Mouse (Mus musculus): ENCODE measurements around the gene Ethe1.
"Not testable (repeated sequence)": the region's sequence is repeated elsewhere in the genome, so short reads cannot be mapped to it uniquely, and the experiment has no call there.

DNA sequence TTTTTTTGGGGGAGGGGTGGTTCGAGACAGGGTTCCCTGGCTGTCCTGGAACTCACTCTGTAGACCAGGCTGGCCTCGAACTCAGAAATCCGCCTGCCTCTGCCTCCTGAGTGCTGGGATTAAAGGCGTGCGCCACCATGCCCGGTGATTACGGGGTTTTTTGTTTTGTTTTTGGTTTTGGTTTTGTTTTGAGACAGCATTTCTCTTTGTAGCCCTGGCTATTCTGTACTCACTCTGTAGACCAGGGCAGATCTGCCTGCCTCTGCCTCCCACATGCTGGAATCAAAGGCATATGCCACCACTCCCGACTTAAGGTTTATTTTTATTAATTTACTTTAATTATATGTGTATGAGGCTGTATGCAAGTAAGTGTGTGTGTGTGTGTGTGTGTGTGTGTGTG lies 31.0 kb downstream of the Ethe1 start:
- TF ChIP-seq POLR2A (IDR thresholded peaks at IDR 0.05; ENCODE audit: low read depth, low read length); CTCF (IDR thresholded peaks at IDR 0.05; ENCODE audit: borderline replicate concordance, insufficient read depth, low read length): not testable (repeated sequence)
